Mouse (Mus musculus) cerebellum, postnatal 36 days (tissue): ENCODE data around the gene Gm21897.
"Not testable (repeated sequence)": the region's sequence is repeated elsewhere in the genome, so short reads cannot be mapped to it uniquely, and the experiment has no call there.

Source experiments
- DNase-seq, 2 experiments: peaks; one replicate each; pipeline ENCODE4 v3.0.0; 2021 to 2022; ENCODE audit warnings: mixed read lengths in 2 of 2

Gene Gm21897

DNA sequence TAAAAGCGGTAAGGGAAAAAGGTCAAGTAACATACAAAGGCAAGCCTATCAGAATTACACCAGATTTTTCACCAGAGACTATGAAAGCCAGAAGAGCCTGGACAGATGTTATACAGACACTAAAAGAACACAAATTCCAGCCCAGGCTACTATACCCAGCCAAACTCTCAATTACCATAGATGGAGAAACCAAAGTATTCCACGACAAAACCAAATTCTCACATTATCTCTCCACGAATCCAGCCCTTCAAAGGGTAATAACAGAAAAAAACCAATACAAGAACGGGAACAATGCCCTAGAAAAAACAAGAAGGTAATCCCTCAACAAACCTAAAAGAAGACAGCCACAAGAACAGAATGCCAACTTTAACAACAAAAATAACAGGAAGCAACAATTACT is at the start of gene Gm21897:
Gm21897 (plus strand) TSS at position 301 of the 400 bp plus-strand sequence.
- not testable (repeated sequence) for DNase-seq

DNA sequence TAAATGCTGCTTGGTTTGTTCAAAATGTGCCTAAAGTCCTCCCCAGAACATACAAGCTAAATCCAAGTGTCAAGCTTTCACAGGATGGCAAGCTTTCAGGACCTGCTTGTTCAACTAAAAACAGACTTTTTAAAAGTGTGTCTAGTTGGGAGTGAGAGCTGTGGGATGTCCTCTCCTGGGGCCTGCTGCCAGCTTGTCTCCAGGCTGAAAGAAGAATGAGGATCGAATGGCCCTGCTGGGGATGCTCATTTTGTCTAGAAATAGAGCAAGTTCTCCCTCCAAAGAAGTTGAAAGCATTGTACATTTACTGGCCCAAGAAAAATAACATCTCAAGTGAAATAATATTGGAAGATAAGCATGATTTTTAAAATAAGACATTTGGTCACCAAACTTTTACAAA is 45.0 kb upstream of the Gm21897 start:
- no peak for DNase-seq

DNA sequence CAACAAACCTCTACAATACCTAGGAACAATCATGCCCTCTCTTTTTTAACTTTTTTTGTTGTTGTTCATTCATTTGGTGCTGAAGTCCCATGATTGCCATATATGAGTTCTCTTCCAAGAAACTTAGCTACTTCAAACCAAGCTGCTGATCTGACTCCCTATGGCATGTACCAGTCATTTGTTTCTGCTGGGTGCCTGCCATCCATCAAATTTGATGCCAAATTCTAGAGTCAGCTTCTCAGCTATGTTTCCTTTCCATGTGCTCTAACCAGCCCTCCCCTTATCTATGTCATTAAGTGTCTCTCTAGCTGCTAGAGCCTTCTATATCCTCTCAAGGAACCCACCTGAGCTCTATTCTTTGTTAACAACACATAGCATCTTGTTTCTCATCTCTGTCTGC is 39.8 kb upstream of the Gm21897 start:
- no peak for DNase-seq

DNA sequence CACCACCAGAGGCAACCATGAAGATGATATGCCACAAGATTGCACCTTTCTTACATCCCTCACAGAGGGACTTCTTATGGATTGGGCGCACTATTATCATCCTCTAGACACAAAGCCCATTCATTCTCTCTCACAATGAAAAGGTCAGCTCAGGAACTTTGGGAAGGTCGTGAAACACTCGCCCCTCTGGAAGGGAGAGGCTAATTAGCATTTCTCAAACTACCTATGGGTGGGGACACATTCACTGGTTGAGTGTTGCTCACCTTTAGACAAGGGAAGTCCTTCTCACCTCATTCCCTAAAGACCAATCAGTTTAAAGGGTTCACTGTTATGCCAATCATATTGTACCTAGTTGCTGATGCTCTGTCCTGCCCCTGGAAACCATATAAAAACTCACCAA is 24.2 kb upstream of the Gm21897 start:
- no peak for DNase-seq

DNA sequence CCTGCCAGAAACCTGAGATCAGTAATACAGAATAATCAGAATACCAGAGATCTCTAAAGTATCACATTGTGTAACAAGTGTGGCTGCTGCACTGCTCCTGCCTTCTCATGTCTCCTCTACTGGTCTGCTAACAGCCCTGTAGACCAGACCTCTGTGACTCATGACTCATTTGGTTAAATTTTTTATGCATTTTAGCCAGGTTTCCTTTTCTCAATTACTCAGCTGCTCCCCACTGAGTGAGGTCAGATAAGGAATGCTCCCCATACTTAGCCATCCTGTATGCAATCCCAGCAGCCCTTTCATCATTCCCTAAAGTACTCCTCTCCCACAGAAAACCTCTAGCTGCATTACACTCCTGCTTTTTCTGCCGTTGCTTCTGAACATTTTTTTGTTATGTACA is 23.0 kb upstream of the Gm21897 start:
- DNase-seq: no peak

DNA sequence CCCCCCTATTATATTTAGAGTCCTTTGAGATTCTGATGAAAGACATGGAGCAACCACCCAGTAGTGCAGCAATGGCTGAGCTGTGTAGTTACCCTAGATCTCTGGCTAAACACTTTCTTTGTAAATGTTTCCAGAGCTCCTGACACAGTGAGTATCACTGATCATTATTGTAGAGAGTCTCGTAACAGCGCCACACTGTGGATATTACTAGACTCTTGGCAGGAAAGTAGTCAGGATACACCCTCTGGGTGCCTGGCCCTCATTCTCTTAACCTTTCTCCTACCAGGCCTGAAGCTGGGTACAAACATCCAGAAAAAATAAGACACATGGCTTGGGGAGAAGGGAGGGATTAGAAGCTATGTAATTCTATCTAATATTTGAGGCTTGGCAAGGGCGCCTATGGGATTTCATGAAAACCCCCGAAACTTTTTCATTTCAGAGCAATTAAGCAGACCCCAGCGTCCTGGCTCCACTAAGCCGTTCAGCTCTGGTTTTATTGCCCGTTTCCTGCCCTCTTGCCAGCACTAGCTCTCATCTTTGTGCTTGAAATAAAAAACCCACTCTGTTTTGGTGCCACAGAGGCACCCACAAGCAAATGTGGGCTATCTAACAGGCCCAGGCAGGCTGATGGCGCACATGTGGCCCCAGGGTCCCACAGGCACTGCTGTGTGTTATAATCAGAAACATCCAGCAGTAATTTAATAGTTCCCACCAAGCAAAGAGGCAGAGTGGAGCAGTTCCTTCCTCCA is 22.2 kb upstream of the Gm21897 start:
- no peak for DNase-seq

DNA sequence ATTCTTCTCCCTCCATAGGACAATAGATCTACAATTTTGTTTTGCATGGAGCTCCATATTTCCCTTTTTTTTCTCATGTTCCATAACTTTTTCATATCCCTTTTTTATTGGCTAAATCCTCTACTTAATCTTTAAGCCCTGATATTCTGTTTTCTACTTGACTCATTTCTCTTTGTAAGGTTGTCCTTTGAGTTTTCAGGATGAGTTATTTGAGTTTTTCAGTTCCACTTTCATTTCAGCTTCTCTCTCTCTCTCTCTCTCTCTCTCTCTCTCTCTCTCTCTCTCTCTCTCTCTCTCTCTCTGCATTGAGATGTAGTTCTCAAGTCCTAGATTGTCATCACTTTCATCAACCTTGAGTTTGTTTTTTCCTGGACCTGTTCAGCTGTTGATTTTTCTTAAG is 17.3 kb downstream of the Gm21897 start:
- no peak for DNase-seq

DNA sequence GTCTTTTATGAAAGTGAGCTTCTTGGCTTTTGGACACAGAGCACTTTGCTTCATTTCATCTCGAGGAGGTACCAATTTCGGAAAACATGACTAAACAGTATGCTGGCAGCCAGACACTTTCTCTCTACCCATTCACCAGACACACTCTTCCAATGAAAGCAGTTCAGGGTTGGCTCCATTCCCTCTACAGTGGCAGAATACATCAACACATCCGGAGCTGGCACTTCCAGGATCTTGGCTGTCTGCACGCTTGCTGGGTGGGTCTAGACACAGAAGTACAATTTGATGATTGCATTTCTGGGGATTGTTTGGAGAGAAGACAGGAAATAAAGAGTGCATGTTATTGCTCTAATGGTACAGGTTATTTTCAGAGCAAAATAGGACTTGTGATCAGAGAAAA is 21.8 kb downstream of the Gm21897 start:
- no peak for DNase-seq

DNA sequence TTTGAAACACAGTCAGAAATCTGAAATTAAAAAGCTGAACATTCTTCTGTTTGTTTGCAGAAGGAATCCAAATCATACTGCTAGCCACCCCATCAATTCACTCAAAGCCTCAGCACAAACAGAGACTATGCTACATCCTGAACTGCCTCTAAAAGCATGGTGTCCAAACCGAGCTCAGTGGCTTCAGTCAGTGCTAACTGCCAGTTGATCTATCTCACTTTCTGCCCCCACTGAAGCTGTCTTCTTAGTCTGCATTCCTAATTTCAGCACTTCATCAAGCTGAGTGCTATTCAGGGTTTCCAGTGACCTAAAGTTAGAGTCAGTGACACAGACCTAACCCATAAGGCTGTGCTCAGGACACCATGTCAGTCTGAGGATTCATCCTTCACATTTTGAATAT is 28.8 kb downstream of the Gm21897 start:
- no peak for DNase-seq

DNA sequence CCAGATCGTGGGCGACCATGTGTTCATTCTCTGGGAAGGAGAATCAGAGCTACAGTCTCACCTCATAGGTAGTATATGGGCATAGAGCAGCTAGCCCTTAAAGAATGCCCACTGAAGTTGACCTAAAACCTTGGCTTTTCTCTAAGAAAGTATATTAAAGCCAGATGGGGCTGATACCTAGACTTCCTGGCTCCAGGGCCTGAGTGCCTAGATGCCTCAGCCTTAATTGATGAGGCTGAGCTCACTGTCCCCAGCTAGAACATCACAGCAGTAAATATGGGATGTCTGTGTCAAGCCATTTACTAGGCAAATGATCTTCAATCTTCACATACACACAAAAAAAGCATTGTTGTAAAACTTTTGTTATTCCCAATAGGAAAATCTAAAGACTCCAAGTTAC is 32.1 kb downstream of the Gm21897 start:
- DNase-seq: no peak

DNA sequence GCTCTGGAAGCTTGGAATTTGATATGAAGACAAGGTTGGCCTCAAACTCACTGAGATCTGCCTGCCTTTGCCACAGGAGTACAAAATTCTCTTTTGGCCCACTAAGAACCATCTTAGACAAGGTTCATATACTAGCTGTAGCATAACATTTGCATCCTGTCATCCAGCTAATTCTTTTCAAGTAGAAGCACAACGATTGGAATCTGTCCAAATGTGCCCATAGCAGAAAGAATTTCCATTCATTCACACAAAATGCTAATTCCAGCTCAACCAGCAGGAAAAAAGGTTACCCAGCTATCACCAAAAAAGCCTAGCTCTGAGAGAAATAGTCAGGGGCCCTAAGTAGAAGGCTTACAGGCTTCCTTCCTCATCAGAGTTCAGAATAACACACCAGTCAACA is 34.0 kb downstream of the Gm21897 start:
- no peak for DNase-seq

DNA sequence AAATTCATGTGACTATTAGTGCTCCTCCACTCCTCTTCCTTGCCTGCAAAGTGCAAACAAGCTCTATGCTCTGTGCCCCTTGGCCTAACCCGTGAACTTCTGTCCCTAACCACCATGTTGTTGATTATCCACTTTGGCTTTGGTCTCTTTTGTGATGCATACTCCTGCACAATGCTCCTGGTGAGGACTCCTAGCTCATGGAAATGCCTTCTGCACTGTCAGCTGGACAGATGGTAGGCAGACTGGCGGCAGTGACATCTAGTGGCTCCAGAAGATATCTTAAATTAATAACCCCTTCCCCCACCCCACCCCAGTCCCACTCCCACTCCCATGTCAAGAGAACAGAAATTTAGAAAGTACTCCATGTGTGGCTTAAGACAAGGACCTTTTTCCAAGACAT is 35.1 kb downstream of the Gm21897 start:
- DNase-seq: no peak

DNA sequence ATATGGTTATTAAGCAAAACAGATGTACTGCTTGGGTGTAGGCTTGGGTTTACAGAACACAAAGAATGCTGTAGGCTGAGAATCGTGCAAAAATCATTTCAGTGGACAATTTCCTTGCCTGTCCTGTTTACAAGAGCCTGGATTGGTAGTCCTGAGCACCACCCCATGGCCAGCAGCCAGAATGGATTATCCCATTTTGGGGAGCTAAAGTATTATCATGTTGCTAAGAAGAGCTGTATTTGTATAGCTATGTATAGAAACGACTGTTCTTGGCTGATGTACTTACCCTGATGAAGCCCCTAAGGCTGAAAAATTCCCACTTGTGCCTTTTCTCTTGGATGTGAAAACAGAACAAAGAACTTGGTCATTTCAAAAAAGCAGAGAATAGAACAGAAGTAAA is 37.6 kb downstream of the Gm21897 start:
- DNase-seq: no peak

DNA sequence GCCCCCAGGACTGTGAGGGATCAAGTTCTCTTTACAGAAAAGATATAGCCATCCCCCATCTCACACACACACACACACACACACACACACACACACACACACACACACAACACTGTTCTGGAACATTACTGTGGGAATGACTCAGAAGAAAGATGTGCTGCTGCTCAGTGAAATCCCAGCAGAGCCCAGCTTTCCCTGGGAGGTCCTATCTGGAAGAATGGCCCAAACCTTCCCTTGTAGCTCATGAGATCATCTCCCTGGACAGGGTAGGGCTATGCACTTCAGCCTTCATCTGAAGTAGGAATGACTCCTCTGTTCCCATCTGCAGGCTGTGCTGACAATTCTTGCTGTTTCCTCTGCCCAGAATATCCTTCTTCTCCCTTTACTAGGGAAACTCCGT is 38.1 kb downstream of the Gm21897 start:
- DNase-seq: no peak

DNA sequence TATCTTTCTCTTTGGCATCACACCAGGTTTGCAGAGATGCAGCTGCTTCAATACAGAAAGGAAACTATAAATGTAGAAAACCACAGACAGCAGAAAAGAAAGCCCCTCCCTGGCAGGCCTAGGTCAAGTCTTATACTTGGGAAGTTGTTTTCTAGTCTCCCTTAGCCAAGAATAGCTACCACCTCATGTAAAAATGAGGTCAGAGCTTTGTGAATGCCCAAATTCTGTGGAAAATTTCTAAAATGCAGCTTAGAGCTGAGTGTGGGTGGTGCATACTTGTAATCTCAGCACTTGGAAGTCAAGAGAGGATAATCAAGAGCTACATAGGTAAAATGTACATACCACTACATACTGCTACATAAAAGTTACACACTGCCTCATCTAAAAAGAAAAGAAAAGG is 40.5 kb downstream of the Gm21897 start:
- no peak for DNase-seq

DNA sequence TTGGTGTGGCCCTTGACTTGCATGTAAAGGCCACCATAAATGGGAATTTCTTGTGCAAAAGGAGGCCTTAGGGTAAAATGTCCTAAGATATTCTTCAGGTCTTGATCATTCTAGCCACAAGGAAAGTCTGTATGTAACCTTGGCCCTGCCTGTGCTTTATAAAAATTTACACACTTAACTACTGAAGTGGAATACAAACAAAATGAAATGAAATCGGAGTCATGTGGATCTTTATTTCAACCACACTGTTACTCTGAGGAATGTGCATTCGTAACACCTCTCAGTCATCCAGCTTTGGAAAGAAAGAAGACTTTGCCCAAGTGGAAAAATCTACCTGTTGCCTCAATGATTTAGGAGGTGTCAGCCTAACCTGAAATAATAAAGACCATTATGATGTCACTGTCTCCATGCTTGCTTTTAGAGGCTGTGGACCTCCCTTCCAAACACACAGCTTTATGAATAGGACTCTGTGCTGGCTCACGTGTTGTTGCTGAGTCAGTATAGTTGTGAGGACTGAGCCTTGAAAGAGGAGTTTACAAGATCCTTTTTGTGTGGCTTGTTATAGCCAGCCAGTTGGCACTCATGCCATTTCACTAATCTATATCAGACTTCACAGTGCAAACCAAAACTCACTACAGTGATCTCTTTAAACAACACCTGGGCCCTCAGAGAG is 42.0 kb downstream of the Gm21897 start:
- no peak for DNase-seq

DNA sequence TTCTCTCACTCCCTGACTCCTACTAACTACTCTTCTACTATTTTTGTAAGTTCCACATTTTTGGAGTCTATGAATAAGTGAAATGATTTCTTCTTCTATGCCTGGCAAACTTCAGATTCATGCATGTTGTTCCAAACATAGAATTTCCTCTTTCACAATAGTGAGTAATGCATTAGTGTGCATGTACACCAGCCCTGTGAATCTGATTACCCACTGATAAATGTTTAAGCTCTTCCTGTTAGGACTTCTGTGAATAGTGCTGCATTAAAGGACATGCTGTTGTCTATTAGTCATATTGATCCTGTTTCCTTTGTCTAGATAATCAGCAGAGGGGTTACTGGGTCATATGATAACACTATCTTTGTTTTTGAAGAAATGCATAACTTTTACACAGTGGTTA is 43.6 kb downstream of the Gm21897 start:
- no peak for DNase-seq
